Mouse (Mus musculus): Measurements from ENCODE around the gene Ly6g5c.

DNA sequence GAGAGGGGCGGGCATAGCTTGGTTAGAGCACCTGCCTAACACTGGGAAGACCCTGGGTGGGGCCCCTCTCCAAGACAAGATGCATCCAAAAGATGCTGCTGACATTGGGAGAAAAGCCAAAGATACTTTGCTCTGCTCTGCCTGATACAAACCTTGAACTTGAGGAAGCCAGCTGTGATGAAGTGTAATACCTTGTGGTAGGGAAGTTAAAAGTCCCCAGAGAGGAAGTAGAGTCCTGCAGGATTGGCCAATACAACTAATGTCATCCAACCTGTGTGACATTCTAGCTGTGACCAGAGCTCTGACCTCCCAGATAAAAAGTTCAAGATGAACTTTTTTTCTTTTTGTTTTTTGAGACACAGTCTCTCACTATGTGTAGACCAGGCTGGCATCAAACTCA is 17.0 kb downstream of the Ly6g5c start:
- TF ChIP-seq EP300 (IDR thresholded peaks at IDR 0.05) (no peak), CTCF (IDR thresholded peaks at IDR 0.05) (no peak)

All from lung, postnatal 0 days (tissue).